Comparison of ENCODE assay signal across 9 mouse cellular contexts in genomic region chr8:44025926-44026325, GRCm38 (mm10).
DNase-seq lines count a peak whose midpoint lies in the region; ATAC-seq and TF ChIP-seq lines count a peak whose summit lies in the region.
"Had no signal": no experiment of that assay in that cellular context is flagged by ENCODE, and none has a peak within 500 bp of the region (broad histone marks: within the 10 kb centered on the region; RNA-seq: fewer than 3 reads in every experiment).

No protein-coding gene starts in this region.

- no peaks in the 10 kb centered on the region for H3K4me1 ChIP-seq in cerebellum, adult 2 months (ENCODE audit: control insufficient read depth, insufficient read depth, low read length)
- no peaks in the 10 kb centered on the region for H3K4me1 ChIP-seq in bone marrow macrophage, adult 2 months (ENCODE audit: control insufficient read depth, insufficient read depth, low read length)
- H3K4me1 ChIP-seq: heart, embryonic 15.5 days had no signal

- TF ChIP-seq CTCF in cerebellum, adult 2 months (IDR thresholded peaks at IDR 0.05; ENCODE audit: borderline replicate concordance, insufficient read depth, low read depth, low read length) = peak; percentile 43; the same call in 1 of the 2 replicates
- TF ChIP-seq CTCF in bone marrow macrophage, adult 2 months (IDR thresholded peaks at IDR 0.05; ENCODE audit: low read depth, low read length) = peak; percentile 47

- H3K27me3 ChIP-seq in cerebellum, adult 2 months (ENCODE audit: control insufficient read depth, insufficient read depth, low read length) = no peaks in the 10 kb centered on the region
- H3K27me3 ChIP-seq: heart, embryonic 15.5 days had no signal

- no peak for TF ChIP-seq POLR2A in cerebellum, adult 2 months (IDR thresholded peaks at IDR 0.05; ENCODE audit: borderline replicate concordance, insufficient read depth, low read length)
- no peak for TF ChIP-seq POLR2A in bone marrow macrophage, adult 2 months (IDR thresholded peaks at IDR 0.05; ENCODE audit: borderline replicate concordance, low read depth, low read length)

- DNase-seq in cerebellum, adult 2 months = peak; percentile 14 to 44
- no peak for DNase-seq in cerebellum, adult 11-12 months
- DNase-seq in left cerebral cortex, adult 18-20 months (ENCODE audit: low spot score in 2 of 2) = peak; percentile 23 to 38
- no peak for DNase-seq in left cerebral cortex, adult 11 months (ENCODE audit: low spot score)
- peak; percentile 25 to 51 for DNase-seq in frontal cortex, postnatal 36 days (ENCODE audit: low spot score in 2 of 2)
- peak; percentile 62 for DNase-seq in lung, postnatal 14 days

- no peak overlapping the region for H3K4me3 ChIP-seq in cerebellum, adult 2 months (replicated peaks; ENCODE audit: insufficient read depth, low read depth, low read length)
- no peak overlapping the region for H3K4me3 ChIP-seq in bone marrow macrophage, adult 2 months (ENCODE audit: insufficient read depth, low read length)
- H3K4me3 ChIP-seq: heart, embryonic 15.5 days had no signal

- no peak for ATAC-seq in erythroblast, adult 5-6 weeks (replicated peaks; ENCODE audit: low FRiP score, poor library complexity, severe bottlenecking)

- no peak overlapping the region for H3K27ac ChIP-seq in cerebellum, adult 2 months (ENCODE audit: insufficient read depth, low read length)
- H3K27ac ChIP-seq in bone marrow macrophage, adult 2 months (ENCODE audit: insufficient read depth, low read depth, low read length) = no peak overlapping the region
- H3K27ac ChIP-seq: heart, embryonic 15.5 days had no signal

- 33% methylated on average over 3 of the region's 3 CpGs for WGBS in cerebellum, adult 2 months

Comparison
In these comparisons a context has a peak if more than half of its experiments do, and no peak if none do; other contexts are left out.
1. DNase-seq: peak in cerebellum, adult 2 months (2 of 2), left cerebral cortex, adult 18-20 months (2 of 2), frontal cortex, postnatal 36 days (2 of 2) and lung, postnatal 14 days (single experiment); none in cerebellum, adult 11-12 months (single experiment) and left cerebral cortex, adult 11 months (single experiment).